ENCODE assay signal across 8 mouse cellular contexts in genomic region chr10:123091737-123092136, GRCm38 (mm10). TPM values are rescaled to one million over a fixed set of nuclear protein-coding genes. Genes with fewer than 3 reads are reported as not detected.
DNase-seq lines count a peak whose midpoint lies in the region; ATAC-seq lines count a peak whose summit lies in the region.

No protein-coding gene starts in this region.

- no peak overlapping the region for H3K9ac ChIP-seq in forebrain, embryonic 14.5 days (ENCODE audit: low read length)
- H3K9ac ChIP-seq in lung, embryonic 15.5 days: no peak overlapping the region

- no peak overlapping the region for H3K4me2 ChIP-seq in forebrain, embryonic 14.5 days (ENCODE audit: low read length)
- no peak overlapping the region for H3K4me2 ChIP-seq in lung, embryonic 15.5 days

- 33% methylated on average over 5 of the region's 5 CpGs for WGBS in forebrain, embryonic 14.5 days
- 32% methylated on average over 5 of the region's 5 CpGs for WGBS in lung, embryonic 15.5 days

- no peak overlapping the region for H3K27ac ChIP-seq in forebrain, embryonic 14.5 days (ENCODE audit: low read depth, low read length)
- H3K27ac ChIP-seq in lung, embryonic 15.5 days: no peak overlapping the region

- H3K36me3 ChIP-seq in forebrain, embryonic 14.5 days (ENCODE audit: control insufficient read depth, insufficient read depth, low read length): no peaks in the 10 kb centered on the region
- no peaks in the 10 kb centered on the region for H3K36me3 ChIP-seq in lung, embryonic 15.5 days

- peak; percentile 44; the same call in 1 of the 2 replicates for ATAC-seq in forebrain, embryonic 14.5 days
- ATAC-seq in lung, embryonic 15.5 days (ENCODE audit: borderline replicate concordance, extremely low read depth, low FRiP score, low TSS enrichment): peak; percentile 39; the same call in 1 of the 2 replicates

- H3K4me3 ChIP-seq in forebrain, embryonic 14.5 days (ENCODE audit: low read depth, low read length): no peak overlapping the region
- no peak overlapping the region for H3K4me3 ChIP-seq in lung, embryonic 15.5 days

- no peaks in the 10 kb centered on the region for H3K9me3 ChIP-seq in forebrain, embryonic 14.5 days (replicated peaks; ENCODE audit: control insufficient read depth, low read length)
- no peaks in the 10 kb centered on the region for H3K9me3 ChIP-seq in lung, embryonic 15.5 days

- peak; percentile 80 for DNase-seq in heart, adult 11 months
- DNase-seq in heart, adult 9 months (ENCODE audit: low spot score in 2 of 2): no peak
- DNase-seq in CD4-positive, CD25-positive, alpha-beta regulatory T cell, adult 2 months (ENCODE audit: low read depth, low spot score): peak; percentile 81
- peak; percentile 20 for DNase-seq in c-Kit-negative CD71-positive TER-119-positive erythroid progenitor cells, embryonic 14.5 days (ENCODE audit: low read depth, low spot score)
- DNase-seq in forebrain, embryonic 14.5 days (ENCODE audit: low spot score): peak; percentile 82
- DNase-seq in kidney, postnatal 10 days: peak; percentile 71
- DNase-seq in retina, postnatal 1 day: peak; percentile 81

- no peaks in the 10 kb centered on the region for H3K27me3 ChIP-seq in forebrain, embryonic 14.5 days (replicated peaks; ENCODE audit: control insufficient read depth, insufficient read depth, low read length)
- 0 out of 2 replicates have a peak, but pooled peaks cover 2% of the 10 kb centered on the region for H3K27me3 ChIP-seq in lung, embryonic 15.5 days

- no peaks in the 10 kb centered on the region for H3K4me1 ChIP-seq in forebrain, embryonic 14.5 days (ENCODE audit: control insufficient read depth, insufficient read depth, low read length)
- no peaks in the 10 kb centered on the region for H3K4me1 ChIP-seq in lung, embryonic 15.5 days

RNA-seq across cellular contexts. Expression of gene Mon2, which starts 15.4 kb away (rescaled TPM):
- 23.5 and 26.2 TPM in 2 replicates for polyA plus RNA-seq in forebrain, embryonic 14.5 days (2014; fragmentation: Nextera tagmentation; extraction: Ambion mirVana)
- polyA plus RNA-seq in lung, embryonic 15.5 days (2015; fragmentation: Nextera tagmentation; extraction: Ambion mirVana): 26.8 and 28.7 TPM in 2 replicates

Comparison
In these comparisons a context has a peak if more than half of its experiments do, and no peak if none do; other contexts are left out.
1. DNase-seq: peak in heart, adult 11 months (single experiment), CD4-positive, CD25-positive, alpha-beta regulatory T cell, adult 2 months (single experiment), c-Kit-negative CD71-positive TER-119-positive erythroid progenitor cells, embryonic 14.5 days (single experiment), forebrain, embryonic 14.5 days (single experiment), kidney, postnatal 10 days (single experiment) and retina, postnatal 1 day (single experiment); none in heart, adult 9 months (0 of 2).